Mouse (Mus musculus): ENCODE data around the gene Cd69. TPM values are rescaled to one million over a fixed set of nuclear protein-coding genes. Genes with fewer than 3 reads are reported as not detected.

Cd69 gene
- polyA plus RNA-seq, 1 experiment from 2014 or later = not detected

DNA sequence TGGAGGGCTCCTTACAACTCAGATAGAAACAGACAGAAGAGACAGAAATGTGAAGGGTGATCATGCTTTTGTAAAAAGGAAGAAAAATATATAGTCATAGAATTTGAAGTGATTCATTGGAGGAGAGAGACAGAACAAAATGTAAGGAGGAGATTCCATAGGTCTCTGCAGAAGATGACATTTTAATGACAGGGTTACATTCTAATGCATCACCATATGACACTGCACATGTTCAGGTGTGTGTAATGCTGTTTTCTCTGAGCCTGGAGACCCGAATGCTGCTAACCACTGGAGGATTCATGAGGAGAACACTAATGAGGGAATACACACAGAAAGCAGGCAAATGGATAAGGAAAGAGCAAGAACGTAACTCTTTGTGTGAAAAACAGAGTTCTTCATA lies 760 bp downstream of the Cd69 start:
- Histone ChIP-seq H3K4me1 (no peaks in the 10 kb centered on the region), H3K27ac (no peak overlapping the region), H3K9ac (no peak overlapping the region), H3K9me3 (no peaks in the 10 kb centered on the region), H3K4me2 (no peak overlapping the region), H3K4me3 (replicated peaks) (no peak overlapping the region), H3K36me3 (replicated peaks) (no peaks in the 10 kb centered on the region), H3K27me3 (no peaks in the 10 kb centered on the region)
- WGBS = 79% methylated on average over 2 of the region's 2 CpGs
- ATAC-seq (ENCODE audit: low FRiP score) = no peak

DNA sequence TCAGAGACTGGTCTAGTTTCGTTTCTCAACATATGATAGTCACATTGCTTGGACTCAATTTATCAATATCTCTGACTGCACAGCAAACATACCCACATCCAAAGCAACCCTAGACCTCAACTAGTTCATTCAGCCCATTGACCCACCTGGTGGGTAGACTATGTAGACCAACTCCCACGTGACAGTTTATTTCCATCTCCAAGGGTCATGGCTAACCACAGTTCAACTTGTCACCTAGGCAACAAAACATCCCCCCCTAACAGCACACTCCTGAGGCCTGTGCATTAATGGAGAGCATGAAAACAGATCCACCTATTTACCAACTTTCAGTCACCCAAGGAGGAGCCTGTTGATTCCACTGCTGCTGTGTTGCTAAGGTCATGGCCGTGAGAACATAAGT lies 1.6 kb downstream of the Cd69 start:
- Histone ChIP-seq H3K4me1 (no peaks in the 10 kb centered on the region), H3K4me3 (replicated peaks) (no peak overlapping the region), H3K9ac (no peak overlapping the region), H3K27ac (no peak overlapping the region), H3K4me2 (no peak overlapping the region), H3K9me3 (no peaks in the 10 kb centered on the region), H3K27me3 (no peaks in the 10 kb centered on the region), H3K36me3 (replicated peaks) (no peaks in the 10 kb centered on the region)
- no peak for ATAC-seq (ENCODE audit: low FRiP score)
- WGBS = 84% methylated on average over 3 of the region's 3 CpGs

DNA sequence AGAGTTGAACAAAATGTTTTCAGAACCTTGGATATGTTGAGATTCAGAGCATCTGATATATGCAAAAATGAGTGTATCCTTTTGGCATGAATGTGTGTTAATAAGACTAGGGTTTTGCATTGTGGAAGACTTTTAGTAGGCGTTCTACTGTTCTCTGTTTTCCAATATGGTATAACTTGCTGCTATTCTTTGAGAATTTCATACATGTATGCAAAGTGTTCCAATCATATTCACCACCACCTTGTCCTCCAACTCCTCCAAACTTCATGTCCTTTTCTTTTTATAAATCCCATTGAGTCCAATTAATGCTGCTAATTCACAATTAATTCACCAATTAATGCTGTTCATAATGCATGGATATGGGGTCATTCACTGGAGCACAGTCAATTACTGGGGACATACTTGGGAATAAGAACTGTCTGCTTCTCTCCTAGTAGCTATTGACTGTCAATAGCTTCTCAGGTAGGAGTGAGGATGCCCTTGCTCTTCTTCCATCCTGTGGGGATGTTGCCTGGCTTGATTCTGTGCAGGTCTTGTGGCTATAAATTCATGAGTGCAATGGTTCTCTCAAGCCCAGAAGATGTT lies 8.7 kb downstream of the Cd69 start:
- Histone ChIP-seq H3K9me3 (no peaks in the 10 kb centered on the region), H3K9ac (no peak overlapping the region), H3K27ac (no peak overlapping the region), H3K4me1 (no peaks in the 10 kb centered on the region), H3K4me3 (replicated peaks) (no peak overlapping the region), H3K4me2 (no peak overlapping the region), H3K27me3 (no peaks in the 10 kb centered on the region), H3K36me3 (replicated peaks) (no peaks in the 10 kb centered on the region)
- WGBS = 70% methylated on average over 1 of the region's 1 CpGs
- ATAC-seq (ENCODE audit: low FRiP score) = no peak

DNA sequence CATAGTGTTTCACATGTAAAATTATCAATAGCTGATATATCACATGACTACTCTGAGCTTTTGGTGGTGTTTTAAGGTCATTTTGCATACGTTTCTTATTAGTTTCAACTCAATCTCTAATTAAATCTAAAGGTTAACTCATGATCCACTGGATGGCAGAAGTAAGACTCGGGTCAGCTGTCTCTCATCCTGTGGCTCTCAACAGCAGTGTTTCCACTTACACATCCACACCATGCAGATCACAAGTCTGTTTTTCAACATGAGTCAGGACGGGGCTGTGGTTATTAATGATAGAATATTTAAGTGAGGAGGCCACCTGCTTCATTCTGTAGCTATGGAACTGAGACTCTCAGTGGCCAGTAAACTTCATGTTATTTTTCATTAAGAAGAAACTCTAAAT lies 9.4 kb downstream of the Cd69 start:
- Histone ChIP-seq H3K9ac (no peak overlapping the region), H3K27ac (no peak overlapping the region), H3K9me3 (no peaks in the 10 kb centered on the region), H3K4me3 (replicated peaks) (no peak overlapping the region), H3K4me1 (no peaks in the 10 kb centered on the region), H3K27me3 (no peaks in the 10 kb centered on the region), H3K36me3 (replicated peaks) (no peaks in the 10 kb centered on the region), H3K4me2 (no peak overlapping the region)
- no peak for ATAC-seq (ENCODE audit: low FRiP score)
- 73% methylated on average over 3 of the region's 3 CpGs for WGBS

DNA sequence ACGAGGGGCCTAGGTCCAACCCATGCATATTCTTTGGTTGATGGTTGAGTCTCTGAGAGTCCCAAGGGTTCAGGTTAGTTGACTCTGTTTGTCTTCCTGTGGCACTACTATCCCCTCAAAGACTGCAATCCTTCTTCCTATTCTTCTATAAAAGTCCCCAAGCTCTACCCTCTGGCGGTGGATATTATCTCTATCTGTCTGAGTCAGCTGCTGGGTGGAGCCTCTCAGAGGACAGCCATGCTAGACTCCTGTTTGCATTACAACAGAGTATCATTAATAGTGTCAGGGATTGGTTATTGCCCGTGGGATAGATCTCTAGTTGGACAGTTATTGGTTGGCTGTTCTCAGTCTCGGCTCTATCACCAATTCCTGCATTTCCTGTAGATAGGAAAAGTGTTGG lies 14.3 kb downstream of the Cd69 start:
- Histone ChIP-seq H3K4me3 (replicated peaks) (no peak overlapping the region), H3K27me3 (no peaks in the 10 kb centered on the region), H3K4me2 (no peak overlapping the region), H3K36me3 (replicated peaks) (no peaks in the 10 kb centered on the region), H3K27ac (no peak overlapping the region), H3K4me1 (no peaks in the 10 kb centered on the region), H3K9ac (no peak overlapping the region), H3K9me3 (no peaks in the 10 kb centered on the region)
- 88% methylated on average over 4 of the region's 4 CpGs for WGBS
- no peak for ATAC-seq (ENCODE audit: low FRiP score)

DNA sequence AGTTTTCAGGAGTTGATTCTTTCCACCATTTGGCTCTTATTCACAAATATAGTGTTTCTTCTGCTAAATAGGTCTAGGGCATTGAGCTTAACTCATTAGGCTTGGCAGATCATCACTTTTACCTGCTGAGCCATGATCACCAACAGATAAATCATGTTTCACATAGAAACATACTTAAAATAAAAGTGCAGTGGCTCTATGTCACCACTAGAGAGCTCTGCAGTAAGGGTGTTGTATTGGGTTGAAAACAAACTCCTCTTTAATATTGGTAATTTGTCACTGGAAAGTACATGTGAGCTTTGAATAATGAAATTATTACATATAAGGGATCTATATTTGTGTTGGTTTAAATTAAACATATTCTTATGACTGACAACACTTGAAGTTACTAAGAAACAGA lies 15.2 kb downstream of the Cd69 start:
- no peak for ATAC-seq (ENCODE audit: low FRiP score)
- Histone ChIP-seq H3K9ac (no peak overlapping the region), H3K27me3 (no peaks in the 10 kb centered on the region), H3K27ac (no peak overlapping the region), H3K4me2 (no peak overlapping the region), H3K36me3 (replicated peaks) (no peaks in the 10 kb centered on the region), H3K9me3 (no peaks in the 10 kb centered on the region), H3K4me3 (replicated peaks) (no peak overlapping the region), H3K4me1 (no peaks in the 10 kb centered on the region)

DNA sequence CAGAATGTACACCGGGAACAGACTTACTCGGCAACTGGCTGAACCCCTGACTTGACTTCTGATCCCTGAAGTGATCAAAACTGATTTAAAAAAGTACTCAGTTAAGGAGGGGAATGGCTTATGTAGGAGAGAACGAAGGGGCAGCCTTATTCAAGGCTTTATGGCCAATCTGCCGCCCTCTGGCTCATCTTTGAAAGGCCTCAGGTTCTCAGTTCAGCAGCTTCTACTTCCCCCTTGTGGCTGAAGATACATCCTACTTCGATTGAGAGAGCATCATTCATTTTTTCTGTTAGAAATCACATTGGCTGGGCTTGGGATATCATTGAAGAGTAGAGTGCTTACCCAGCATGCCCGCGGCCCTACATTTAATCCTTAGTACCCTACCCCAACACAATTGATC lies 19.2 kb downstream of the Cd69 start:
- Histone ChIP-seq H3K4me3 (replicated peaks) (no peak overlapping the region), H3K9ac (no peak overlapping the region), H3K4me1 (no peaks in the 10 kb centered on the region), H3K9me3 (no peaks in the 10 kb centered on the region), H3K27me3 (no peaks in the 10 kb centered on the region), H3K36me3 (replicated peaks) (no peaks in the 10 kb centered on the region), H3K4me2 (no peak overlapping the region), H3K27ac (no peak overlapping the region)
- WGBS = 61% methylated on average over 7 of the region's 7 CpGs
- no peak for ATAC-seq (ENCODE audit: low FRiP score)

DNA sequence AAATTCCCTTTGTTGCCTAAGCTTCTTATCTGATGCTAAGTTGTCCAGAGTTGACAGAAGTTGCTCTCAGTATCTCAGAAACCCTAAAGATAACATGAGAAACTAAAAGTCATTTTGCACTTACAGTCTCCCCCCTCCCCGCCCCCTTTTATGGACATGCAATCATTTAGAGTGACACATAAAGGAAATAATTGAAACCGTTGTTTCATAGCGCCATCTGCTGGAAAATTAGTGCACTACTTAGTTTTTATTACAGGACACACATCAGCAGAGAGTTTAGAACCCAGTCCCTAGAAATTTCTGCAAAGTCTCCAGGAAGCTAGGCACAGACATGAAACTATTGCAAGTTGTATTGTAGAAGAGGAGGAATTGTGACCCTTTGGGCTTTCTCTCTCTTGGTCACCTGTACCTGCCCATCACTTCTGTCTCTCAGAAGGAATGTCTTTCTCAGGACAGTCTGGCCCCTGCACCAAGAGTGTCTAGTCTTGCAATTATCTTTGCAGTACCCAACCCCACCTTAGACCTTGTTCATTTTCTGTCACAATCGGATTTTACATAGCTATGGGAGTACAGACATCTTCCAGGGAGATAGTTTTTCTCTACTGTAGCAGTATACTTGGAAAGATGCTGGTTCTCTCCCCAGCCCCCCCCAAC lies 20.2 kb downstream of the Cd69 start:
- Histone ChIP-seq H3K27ac (no peak overlapping the region), H3K4me2 (no peak overlapping the region), H3K9me3 (no peaks in the 10 kb centered on the region), H3K36me3 (replicated peaks) (no peaks in the 10 kb centered on the region), H3K4me3 (replicated peaks) (no peak overlapping the region), H3K27me3 (no peaks in the 10 kb centered on the region), H3K9ac (no peak overlapping the region), H3K4me1 (no peaks in the 10 kb centered on the region)
- WGBS = 24% methylated on average over 4 of the region's 4 CpGs
- ATAC-seq (ENCODE audit: low FRiP score) = peak; percentile 30; the same call in 1 of the 2 replicates

DNA sequence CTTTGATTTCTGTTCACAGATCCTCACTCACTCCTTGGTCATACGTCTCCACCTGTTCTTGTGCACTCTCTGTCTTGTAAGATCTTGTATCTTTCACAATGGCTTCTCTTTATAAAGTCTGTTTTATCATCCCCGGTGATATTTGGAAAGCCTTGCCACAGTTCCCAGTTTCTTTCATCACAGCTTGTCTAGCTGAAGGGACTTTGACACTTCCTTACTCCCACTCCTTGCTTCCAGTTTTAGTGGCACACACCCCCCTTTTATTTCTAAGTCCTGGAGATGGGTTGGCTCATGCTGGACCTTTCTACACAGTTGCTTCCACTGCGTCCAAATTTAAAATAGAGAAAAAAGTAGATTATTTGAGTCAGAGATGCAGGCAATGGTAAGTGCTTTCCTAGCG lies 20.9 kb downstream of the Cd69 start:
- H3K27ac ChIP-seq = no peak overlapping the region
- WGBS = 75% methylated on average over 4 of the region's 4 CpGs

DNA sequence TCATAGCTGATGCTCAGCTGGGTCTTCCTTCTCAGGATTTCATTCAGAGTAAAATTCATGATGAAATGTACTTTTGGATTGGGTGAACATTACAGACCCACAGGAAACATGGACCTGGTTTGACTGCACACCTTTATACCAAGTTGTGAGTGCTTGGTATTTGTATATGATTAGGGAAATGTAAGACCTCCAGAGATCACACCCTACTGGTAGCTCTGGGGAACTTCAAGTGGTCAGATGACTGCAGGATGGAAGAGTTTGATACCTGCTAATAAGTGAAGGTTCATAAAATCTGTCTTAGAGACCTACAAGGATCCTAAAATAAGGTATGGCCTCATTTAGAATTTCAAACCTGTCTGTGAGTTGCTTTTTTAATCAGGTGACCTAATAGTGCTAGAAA lies 27.0 kb downstream of the Cd69 start:
- Histone ChIP-seq H3K4me1 (no peaks in the 10 kb centered on the region), H3K36me3 (replicated peaks) (no peaks in the 10 kb centered on the region), H3K27ac (no peak overlapping the region), H3K27me3 (no peaks in the 10 kb centered on the region), H3K9me3 (no peaks in the 10 kb centered on the region), H3K9ac (no peak overlapping the region), H3K4me2 (no peak overlapping the region), H3K4me3 (replicated peaks) (no peak overlapping the region)
- no peak for ATAC-seq (ENCODE audit: low FRiP score)

More for the DNA sequence above, 20.9 kb downstream of the Cd69 start:
- no peak overlapping the region for H3K4me3 ChIP-seq (replicated peaks)
- no peaks in the 10 kb centered on the region for H3K36me3 ChIP-seq (replicated peaks)
- no peaks in the 10 kb centered on the region for H3K4me1 ChIP-seq
- H3K4me2 ChIP-seq = no peak overlapping the region
- no peaks in the 10 kb centered on the region for H3K27me3 ChIP-seq
- no peak overlapping the region for H3K9ac ChIP-seq
- no peak for ATAC-seq (ENCODE audit: low FRiP score)
- no peaks in the 10 kb centered on the region for H3K9me3 ChIP-seq

DNA sequence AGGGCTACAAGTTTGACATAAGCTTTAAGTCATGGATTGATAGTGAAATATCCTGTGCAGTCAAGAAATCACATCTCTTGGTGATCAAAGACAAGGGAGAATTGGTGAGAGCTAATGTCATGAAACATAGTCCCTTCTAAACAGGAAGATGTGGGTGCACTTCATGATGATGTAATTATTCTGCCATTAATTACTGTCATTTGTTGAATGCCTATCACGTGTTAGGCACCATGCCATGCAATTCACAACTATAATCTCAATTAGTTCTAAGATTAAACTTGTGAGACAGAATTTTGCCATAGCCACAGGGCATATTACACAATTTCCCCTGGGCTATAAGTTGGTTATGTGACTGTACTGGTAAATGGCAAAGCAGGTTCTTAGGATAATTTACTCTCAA lies 28.2 kb downstream of the Cd69 start:
- no peaks in the 10 kb centered on the region for H3K27me3 ChIP-seq
- no peak overlapping the region for H3K4me3 ChIP-seq (replicated peaks)
- no peaks in the 10 kb centered on the region for H3K9me3 ChIP-seq
- no peak overlapping the region for H3K4me2 ChIP-seq
- WGBS = 77% methylated on average over 1 of the region's 1 CpGs
- H3K27ac ChIP-seq = no peak overlapping the region
- ATAC-seq (ENCODE audit: low FRiP score) = no peak
- H3K36me3 ChIP-seq (replicated peaks) = no peaks in the 10 kb centered on the region
- no peak overlapping the region for H3K9ac ChIP-seq
- H3K4me1 ChIP-seq = no peaks in the 10 kb centered on the region

DNA sequence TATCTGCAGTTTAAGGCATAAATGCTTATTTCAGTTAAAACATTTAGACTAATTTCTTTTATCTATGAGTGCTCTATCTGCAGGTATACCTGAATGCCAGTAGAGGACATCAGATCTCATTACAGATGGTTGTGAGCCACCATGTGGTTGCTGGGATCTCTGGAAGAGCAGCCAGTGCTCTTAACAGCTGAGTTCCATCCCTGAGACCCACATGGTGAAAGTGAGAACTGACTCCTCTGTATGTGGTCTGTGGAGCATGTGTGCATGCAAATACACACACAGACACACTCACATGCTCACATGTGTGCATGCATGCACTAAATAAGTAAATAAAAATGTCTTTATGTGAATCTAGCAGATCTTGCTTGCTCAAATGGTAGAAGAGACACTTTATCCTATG lies 29.4 kb downstream of the Cd69 start:
- no peaks in the 10 kb centered on the region for H3K9me3 ChIP-seq
- H3K4me1 ChIP-seq = no peaks in the 10 kb centered on the region
- no peak overlapping the region for H3K4me3 ChIP-seq (replicated peaks)
- H3K27me3 ChIP-seq = no peaks in the 10 kb centered on the region
- no peak for ATAC-seq (ENCODE audit: low FRiP score)
- H3K9ac ChIP-seq = no peak overlapping the region
- H3K27ac ChIP-seq = no peak overlapping the region
- no peaks in the 10 kb centered on the region for H3K36me3 ChIP-seq (replicated peaks)
- H3K4me2 ChIP-seq = no peak overlapping the region

DNA sequence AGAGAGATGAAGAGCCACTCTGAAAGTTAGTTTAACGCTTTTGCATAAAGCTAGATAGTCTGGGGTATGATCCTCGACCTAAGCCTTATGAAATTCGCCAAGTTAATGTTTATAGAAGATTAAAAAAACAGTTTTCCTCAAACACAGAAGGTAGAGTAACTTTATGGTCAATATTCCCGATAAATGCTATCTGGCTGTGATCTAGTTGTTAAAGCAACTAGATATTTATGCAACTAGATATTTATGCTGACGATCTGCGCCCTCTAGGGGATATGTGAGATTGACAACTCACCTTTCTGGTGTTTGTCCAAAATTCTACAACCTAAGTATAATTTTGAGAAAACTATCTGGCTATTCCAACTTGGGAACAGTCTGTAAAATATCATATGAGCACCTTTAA lies 33.3 kb downstream of the Cd69 start:
- H3K4me1 ChIP-seq = peaks cover 4% of the 10 kb centered on the region; the same call in 1 of the 2 replicates
- H3K27me3 ChIP-seq = no peaks in the 10 kb centered on the region; the same call in 1 of the 2 replicates
- no peak overlapping the region for H3K4me3 ChIP-seq (replicated peaks)
- H3K9ac ChIP-seq = no peak overlapping the region
- 75% methylated on average over 6 of the region's 6 CpGs for WGBS
- H3K27ac ChIP-seq = no peak overlapping the region
- H3K9me3 ChIP-seq = no peaks in the 10 kb centered on the region
- no peaks in the 10 kb centered on the region for H3K36me3 ChIP-seq (replicated peaks)
- ATAC-seq (ENCODE audit: low FRiP score) = no peak
- no peak overlapping the region for H3K4me2 ChIP-seq

Measured in forebrain, embryonic 12.5 days (tissue).